Mouse (Mus musculus): ENCODE results near the gene Mybbp1a. TPM values are rescaled to one million over a fixed set of nuclear protein-coding genes. Genes with fewer than 3 reads are reported as not detected.

Mybbp1a gene
- polyA plus RNA-seq, 1 experiment from 2014 or later, result 111 TPM

DNA sequence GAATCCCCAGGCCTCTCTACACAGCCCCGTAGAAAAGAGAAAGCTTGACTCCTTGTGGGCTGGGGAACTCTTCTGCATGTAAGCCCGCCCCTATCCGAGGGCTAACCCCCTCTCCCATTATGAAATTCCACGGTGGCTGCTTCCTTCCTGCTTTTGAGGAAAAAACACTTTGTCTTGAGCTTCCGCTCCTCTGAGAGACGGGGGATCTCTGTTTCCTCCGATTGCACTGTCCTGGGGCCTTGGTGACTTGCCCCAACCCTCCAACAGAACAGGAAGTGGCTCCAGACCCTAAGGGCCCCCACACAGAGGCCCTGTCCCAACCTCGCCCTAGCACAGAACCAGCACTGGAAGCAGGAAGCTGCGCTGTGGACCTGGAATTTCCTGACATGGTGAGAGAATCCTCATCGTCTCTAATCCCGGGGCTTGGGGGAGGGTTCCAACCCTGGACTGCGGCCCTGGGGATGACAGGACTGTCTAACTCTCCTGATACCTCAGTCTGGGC, 16.9 kb downstream of the Mybbp1a start:
- Histone ChIP-seq H3K27me3 (replicated peaks) (no peaks in the 10 kb centered on the region), H3K9ac (no peak overlapping the region), H3K27ac (no peak overlapping the region), H3K36me3 (peaks cover 14% of the 10 kb centered on the region), H3K4me3 (no peak overlapping the region), H3K9me3 (no peaks in the 10 kb centered on the region), H3K4me2 (replicated peaks) (no peak overlapping the region), H3K4me1 (peaks cover 11% of the 10 kb centered on the region)
- 79% methylated on average over 12 of the region's 12 CpGs for WGBS
- no peak for ATAC-seq (ENCODE audit: low FRiP score, low read depth)

DNA sequence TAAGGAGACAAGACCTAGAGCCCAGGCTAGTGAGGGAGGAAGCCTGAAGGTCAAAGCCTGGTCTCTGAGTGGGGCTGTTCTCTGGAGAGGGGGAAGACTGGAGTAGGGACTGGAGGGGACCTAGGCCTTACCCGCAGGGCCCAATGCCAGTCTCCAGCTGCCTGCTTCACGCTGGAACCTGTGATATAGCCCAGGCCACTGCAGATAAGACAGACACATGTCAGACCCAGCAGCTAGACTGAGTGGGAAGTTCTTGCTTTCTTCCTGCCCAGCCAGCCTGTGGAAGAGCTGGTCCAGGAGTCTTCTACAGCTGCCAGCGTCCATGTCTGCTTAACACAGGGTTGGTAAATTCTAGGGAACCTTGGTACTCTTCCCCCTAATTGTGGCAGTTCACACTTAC, 17.3 kb downstream of the Mybbp1a start:
- H3K36me3 ChIP-seq, result peaks cover 12% of the 10 kb centered on the region
- no peaks in the 10 kb centered on the region for H3K9me3 ChIP-seq
- no peak overlapping the region for H3K4me2 ChIP-seq (replicated peaks)
- peaks cover 11% of the 10 kb centered on the region for H3K4me1 ChIP-seq
- whole genome bisulfite sequencing, result 70% methylated on average over 3 of the region's 3 CpGs
- no peak overlapping the region for H3K27ac ChIP-seq
- H3K27me3 ChIP-seq (replicated peaks), result no peaks in the 10 kb centered on the region
- no peak for ATAC-seq (ENCODE audit: low FRiP score, low read depth)
- H3K9ac ChIP-seq, result no peak overlapping the region
- no peak overlapping the region for H3K4me3 ChIP-seq

DNA sequence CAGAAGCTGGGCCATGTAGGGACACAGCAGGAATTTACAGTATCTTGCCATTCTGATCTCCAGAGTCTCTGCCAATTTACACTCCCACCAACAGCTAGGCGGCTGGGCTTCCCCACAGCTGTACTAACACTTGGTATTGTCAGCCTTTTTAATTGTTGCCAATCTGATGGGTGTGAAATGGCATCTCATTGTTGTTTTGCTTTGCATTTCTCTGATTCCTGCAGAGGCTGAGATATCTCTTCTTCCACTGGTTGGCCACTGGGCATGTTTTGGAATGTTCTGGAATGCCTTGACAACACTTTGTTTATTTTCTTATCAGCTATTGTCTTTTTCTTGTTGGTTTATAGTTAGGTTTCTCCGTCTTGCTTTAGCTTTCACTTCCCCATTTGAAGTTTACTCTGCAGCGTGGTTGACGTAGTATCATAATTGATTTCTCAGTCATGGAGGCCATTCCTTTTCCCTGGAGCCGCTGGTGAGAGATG, 20.4 kb downstream of the Mybbp1a start:
- H3K4me3 ChIP-seq, result no peak overlapping the region
- WGBS, result 54% methylated on average over 5 of the region's 5 CpGs
- H3K9ac ChIP-seq, result no peak overlapping the region
- no peak overlapping the region for H3K4me2 ChIP-seq (replicated peaks)
- H3K36me3 ChIP-seq, result peaks cover 6% of the 10 kb centered on the region
- peaks cover 7% of the 10 kb centered on the region for H3K4me1 ChIP-seq
- ATAC-seq (ENCODE audit: low FRiP score, low read depth), result no peak
- no peaks in the 10 kb centered on the region for H3K27me3 ChIP-seq (replicated peaks)
- H3K9me3 ChIP-seq, result no peaks in the 10 kb centered on the region
- H3K27ac ChIP-seq, result no peak overlapping the region

DNA sequence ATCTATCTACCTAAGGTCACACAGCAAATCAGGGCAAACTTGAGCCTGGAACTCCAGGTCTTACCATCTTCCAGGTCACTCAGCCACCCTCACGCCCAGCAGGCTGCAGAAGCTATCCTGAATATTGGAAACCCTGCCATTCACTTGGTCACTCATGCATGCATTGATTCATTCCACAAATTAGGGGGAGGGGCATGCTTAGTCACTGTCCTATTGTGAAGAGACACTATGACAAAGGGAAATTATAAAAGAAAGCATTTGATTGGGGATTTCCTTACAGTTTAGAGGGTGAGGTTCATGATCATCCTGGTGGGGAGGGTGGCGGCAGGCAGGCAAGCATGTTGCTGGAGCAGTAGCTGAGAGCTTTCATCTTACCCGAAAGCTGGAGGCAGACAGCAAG, 23.7 kb downstream of the Mybbp1a start:
- H3K27me3 ChIP-seq (replicated peaks), result no peaks in the 10 kb centered on the region
- ATAC-seq (ENCODE audit: low FRiP score, low read depth), result no peak
- H3K36me3 ChIP-seq, result no peaks in the 10 kb centered on the region
- H3K4me3 ChIP-seq, result no peak overlapping the region
- no peak overlapping the region for H3K27ac ChIP-seq
- no peak overlapping the region for H3K4me2 ChIP-seq (replicated peaks)
- peaks cover 18% of the 10 kb centered on the region for H3K4me1 ChIP-seq
- H3K9me3 ChIP-seq, result no peaks in the 10 kb centered on the region
- 72% methylated on average over 3 of the region's 3 CpGs for WGBS
- H3K9ac ChIP-seq, result no peak overlapping the region

DNA sequence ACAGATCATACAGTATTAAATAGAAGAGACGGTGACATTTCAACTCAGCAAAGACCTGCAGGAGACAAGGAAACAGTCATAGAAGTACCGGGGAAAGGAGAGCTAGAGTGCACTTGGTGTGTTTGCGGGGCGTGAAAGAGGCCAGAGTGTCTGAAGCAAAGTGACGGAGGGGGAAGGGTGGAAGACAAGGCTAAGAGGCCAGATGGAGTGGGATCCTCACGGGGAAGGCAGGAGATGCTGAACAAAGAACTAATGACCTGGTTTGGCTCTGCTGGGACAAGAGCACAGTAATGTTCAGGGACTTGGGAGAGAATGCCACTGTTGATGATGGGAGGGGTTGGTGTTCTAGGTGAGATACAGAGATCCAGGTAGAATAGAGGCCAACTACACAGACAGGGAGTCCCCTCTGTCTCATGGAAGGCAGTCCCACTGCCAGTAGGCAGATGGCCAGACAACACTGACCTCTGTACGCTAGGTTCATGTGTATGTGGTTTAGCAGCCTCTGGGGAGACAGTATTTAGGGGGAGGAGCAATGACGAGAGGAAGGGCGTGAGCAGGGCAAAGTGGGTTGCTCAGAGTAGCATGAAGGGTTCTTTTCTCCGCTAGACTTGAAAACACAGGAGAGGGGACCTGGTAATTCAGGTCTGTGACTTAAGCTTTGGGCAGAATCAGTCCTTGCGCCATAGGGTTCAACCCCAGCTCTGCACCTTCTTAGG, 25.0 kb downstream of the Mybbp1a start:
- Histone ChIP-seq H3K27ac (no peak overlapping the region), H3K4me3 (no peak overlapping the region), H3K27me3 (replicated peaks) (no peaks in the 10 kb centered on the region), H3K4me1 (peaks cover 18% of the 10 kb centered on the region), H3K9me3 (no peaks in the 10 kb centered on the region), H3K9ac (no peak overlapping the region), H3K36me3 (no peaks in the 10 kb centered on the region), H3K4me2 (replicated peaks) (no peak overlapping the region)
- WGBS, result 57% methylated on average over 11 of the region's 11 CpGs
- ATAC-seq (ENCODE audit: low FRiP score, low read depth), result no peak

DNA sequence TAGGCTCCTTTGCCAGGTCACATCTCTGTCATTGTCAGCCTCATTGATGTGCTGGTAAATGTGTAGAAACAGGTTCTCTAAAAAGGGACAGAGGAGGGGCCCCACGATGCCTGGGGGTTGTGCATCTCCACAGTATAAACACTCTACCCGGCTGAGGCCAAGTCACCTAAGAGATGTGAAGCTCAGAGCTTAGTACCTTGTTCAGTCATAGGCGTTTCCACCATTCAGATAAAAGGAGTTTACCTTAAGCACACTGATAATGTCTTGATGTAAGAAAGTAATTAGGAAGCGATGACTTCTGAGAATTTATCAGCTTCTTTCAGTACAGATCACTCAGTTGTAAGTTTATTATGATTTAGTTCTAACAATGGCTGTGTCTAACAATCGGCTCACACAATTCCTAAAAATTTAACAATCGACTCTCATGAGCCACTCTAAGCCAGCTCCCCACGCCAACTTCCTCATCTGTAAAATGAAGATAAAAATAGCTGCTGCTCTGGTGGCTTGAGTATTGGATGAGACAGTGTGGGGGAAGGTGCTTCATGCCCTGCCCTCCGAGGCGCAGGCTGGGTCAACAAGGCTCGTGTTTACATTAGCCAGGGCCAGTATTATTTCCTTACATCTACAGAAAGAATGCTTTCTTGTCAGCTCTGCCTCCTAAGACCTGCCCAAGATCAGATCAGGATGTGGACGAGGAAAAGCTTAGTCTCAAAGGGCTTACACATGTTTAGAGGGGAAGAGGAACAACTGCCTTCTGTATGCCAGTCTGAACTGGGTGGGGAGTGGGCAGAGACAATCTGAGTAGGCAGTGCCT, 25.7 kb downstream of the Mybbp1a start:
- WGBS, result 71% methylated on average over 11 of the region's 11 CpGs
- Histone ChIP-seq H3K4me1 (peaks cover 18% of the 10 kb centered on the region), H3K27me3 (replicated peaks) (no peaks in the 10 kb centered on the region), H3K9ac (no peak overlapping the region), H3K4me2 (replicated peaks) (no peak overlapping the region), H3K36me3 (no peaks in the 10 kb centered on the region), H3K4me3 (no peak overlapping the region), H3K27ac (0 out of 2 replicates have a peak overlapping the region, but pooled peaks have one; percentile 6), H3K9me3 (no peaks in the 10 kb centered on the region)
- ATAC-seq (ENCODE audit: low FRiP score, low read depth), result no peak

DNA sequence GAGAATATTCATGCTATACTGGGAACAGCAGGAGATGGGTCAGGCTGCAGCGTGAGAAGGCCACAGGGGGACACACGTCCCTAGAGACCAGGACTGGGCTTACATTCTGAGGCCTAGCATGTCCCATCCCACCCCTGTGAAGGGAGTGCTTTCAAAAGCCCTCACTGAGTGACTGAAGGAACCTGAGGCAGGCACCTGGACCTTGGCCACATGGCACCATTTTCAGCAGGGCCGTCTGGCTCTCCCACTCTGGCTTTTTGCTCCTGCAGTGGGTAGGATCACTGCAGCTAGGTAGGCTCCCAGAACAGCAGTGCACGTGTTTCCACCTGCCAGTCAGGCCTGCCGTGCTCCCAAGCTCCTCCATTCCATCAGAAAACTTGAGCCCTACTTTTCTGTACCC, 27.4 kb downstream of the Mybbp1a start:
- no peak overlapping the region for H3K4me3 ChIP-seq
- ATAC-seq (ENCODE audit: low FRiP score, low read depth), result no peak
- no peak overlapping the region for H3K4me2 ChIP-seq (replicated peaks)
- H3K9ac ChIP-seq, result no peak overlapping the region
- H3K4me1 ChIP-seq, result peaks cover 18% of the 10 kb centered on the region
- WGBS, result 75% methylated on average over 5 of the region's 5 CpGs
- no peaks in the 10 kb centered on the region for H3K9me3 ChIP-seq
- no peak overlapping the region for H3K27ac ChIP-seq
- H3K27me3 ChIP-seq (replicated peaks), result no peaks in the 10 kb centered on the region
- H3K36me3 ChIP-seq, result 0 out of 2 replicates have a peak, but pooled peaks cover 5% of the 10 kb centered on the region

DNA sequence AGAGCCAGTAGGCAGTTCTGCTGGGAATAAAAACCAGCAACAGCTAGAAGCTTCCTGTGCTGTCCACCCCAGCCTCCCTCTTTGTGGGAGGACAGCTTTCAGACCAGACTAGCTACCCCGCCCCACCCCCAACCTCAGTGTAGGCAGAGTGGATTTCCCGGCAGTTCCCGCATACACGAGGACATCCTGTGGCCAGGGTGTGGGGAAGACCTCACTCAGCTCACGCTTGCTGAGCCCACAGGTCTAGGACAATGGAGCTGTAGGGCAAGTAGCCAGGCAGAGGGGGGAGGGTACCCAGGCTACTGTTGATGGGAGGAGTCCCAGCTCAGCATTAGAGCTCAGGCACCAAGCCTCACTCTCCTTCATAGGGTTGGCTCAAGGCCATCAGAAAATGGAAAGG, 28.1 kb downstream of the Mybbp1a start:
- H3K27ac ChIP-seq, result no peak overlapping the region
- 33% methylated on average over 5 of the region's 5 CpGs for WGBS

DNA sequence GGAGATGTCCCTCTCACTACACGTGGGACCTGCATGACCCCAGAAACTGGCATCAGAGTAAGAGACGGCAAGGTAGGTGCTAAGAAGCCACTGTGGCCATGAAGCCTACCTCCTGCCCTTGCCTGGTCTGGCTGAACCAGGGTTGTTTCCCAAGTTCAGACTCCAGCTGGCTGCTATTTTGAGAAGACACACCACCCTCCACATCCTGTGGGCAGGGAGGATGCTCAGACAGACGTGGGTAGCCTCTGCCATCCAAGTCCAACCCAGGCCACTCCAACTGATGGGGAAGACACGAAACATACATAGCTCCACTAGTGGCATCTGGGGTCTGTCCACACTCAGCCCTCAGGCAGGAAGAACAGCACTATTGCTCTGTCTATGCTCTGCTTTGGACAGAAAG, 28.8 kb downstream of the Mybbp1a start:
- no peak overlapping the region for H3K4me2 ChIP-seq (replicated peaks)
- H3K36me3 ChIP-seq, result 0 out of 2 replicates have a peak, but pooled peaks cover 8% of the 10 kb centered on the region
- no peaks in the 10 kb centered on the region for H3K27me3 ChIP-seq (replicated peaks)
- H3K9ac ChIP-seq, result no peak overlapping the region
- H3K9me3 ChIP-seq, result no peaks in the 10 kb centered on the region
- H3K27ac ChIP-seq, result no peak overlapping the region
- H3K4me1 ChIP-seq, result peaks cover 18% of the 10 kb centered on the region
- WGBS, result 73% methylated on average over 4 of the region's 4 CpGs
- H3K4me3 ChIP-seq, result no peak overlapping the region
- ATAC-seq (ENCODE audit: low FRiP score, low read depth), result no peak

More for the DNA sequence above, 28.1 kb downstream of the Mybbp1a start:
- Histone ChIP-seq H3K4me3 (no peak overlapping the region), H3K9ac (no peak overlapping the region), H3K36me3 (0 out of 2 replicates have a peak, but pooled peaks cover 8% of the 10 kb centered on the region), H3K27me3 (replicated peaks) (no peaks in the 10 kb centered on the region), H3K4me2 (replicated peaks) (no peak overlapping the region), H3K4me1 (peaks cover 18% of the 10 kb centered on the region), H3K9me3 (no peaks in the 10 kb centered on the region)
- no peak for ATAC-seq (ENCODE audit: low FRiP score, low read depth)

DNA sequence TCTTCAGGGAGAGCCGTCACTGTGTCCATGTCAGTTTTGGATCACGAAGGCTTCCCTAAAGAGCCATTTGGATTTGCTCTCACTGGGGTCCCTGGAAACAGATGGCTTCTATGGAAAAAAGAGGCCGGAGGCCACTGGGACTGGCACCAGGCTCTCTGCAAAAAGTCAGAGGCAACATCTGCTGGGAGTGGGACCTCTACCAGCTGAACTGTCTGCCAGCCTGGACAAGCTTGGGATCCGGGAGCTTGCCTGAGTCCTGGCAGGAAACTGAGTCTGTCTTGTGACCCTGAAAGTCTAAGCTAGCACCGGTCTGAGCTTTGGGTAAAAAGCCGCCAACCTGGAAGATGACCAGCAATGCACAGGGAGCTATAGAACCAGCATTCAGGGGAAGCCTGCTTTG, 30.2 kb downstream of the Mybbp1a start:
- no peaks in the 10 kb centered on the region for H3K27me3 ChIP-seq (replicated peaks)
- 84% methylated on average over 6 of the region's 6 CpGs for WGBS
- peaks cover 12% of the 10 kb centered on the region for H3K4me1 ChIP-seq
- no peak overlapping the region for H3K4me2 ChIP-seq (replicated peaks)
- H3K9ac ChIP-seq, result no peak overlapping the region
- no peak for ATAC-seq (ENCODE audit: low FRiP score, low read depth)
- no peak overlapping the region for H3K4me3 ChIP-seq
- H3K9me3 ChIP-seq, result no peaks in the 10 kb centered on the region
- no peak overlapping the region for H3K27ac ChIP-seq
- 0 out of 2 replicates have a peak, but pooled peaks cover 8% of the 10 kb centered on the region for H3K36me3 ChIP-seq

DNA sequence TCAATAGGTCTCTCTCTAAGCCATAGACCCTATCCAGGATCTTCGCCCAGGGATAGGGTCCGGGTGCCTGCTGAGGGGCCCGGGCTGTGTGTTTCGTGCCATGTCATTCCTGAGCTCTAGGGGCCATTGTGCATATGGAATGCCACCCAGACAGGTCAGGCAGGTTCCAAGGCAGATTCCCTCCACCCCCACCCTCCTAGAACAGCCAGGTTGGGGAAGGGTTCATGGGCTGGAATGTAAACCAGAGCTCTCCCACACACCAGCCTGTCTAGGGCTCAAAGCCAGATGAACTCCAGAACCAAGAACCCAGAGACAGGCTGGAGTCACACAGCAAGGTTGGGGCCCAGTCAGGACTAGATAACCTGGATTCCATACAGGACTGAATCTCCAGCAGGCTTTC, 32.4 kb downstream of the Mybbp1a start:
- Histone ChIP-seq H3K4me1 (peaks cover 17% of the 10 kb centered on the region), H3K9ac (no peak overlapping the region), H3K4me2 (replicated peaks) (no peak overlapping the region), H3K4me3 (no peak overlapping the region), H3K27ac (no peak overlapping the region), H3K36me3 (0 out of 2 replicates have a peak, but pooled peaks cover 8% of the 10 kb centered on the region), H3K27me3 (replicated peaks) (no peaks in the 10 kb centered on the region), H3K9me3 (no peaks in the 10 kb centered on the region)
- no peak for ATAC-seq (ENCODE audit: low FRiP score, low read depth)
- WGBS, result 82% methylated on average over 4 of the region's 4 CpGs

DNA sequence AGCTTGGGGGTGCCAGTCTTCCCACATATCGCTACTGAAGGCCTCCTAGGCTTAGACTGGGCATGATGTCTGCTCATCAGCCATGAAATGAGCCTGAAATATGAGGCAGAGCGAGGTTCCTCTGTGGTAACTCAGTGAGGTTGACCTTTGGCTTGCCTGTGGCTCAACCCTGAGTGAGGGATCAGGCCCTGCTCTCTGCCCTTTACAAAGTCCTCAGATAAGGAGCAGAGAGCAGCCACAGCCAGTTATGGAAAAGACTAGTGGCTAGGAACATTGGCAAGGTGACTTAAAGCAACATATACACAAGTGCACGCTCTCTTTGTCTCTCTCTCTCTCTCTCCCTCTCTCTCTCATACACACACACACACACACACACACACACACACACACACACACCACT, 33.8 kb downstream of the Mybbp1a start:
- ATAC-seq (ENCODE audit: low FRiP score, low read depth), result no peak
- no peak overlapping the region for H3K4me3 ChIP-seq
- no peaks in the 10 kb centered on the region for H3K27me3 ChIP-seq (replicated peaks)
- no peak overlapping the region for H3K4me2 ChIP-seq (replicated peaks)
- H3K9me3 ChIP-seq, result no peaks in the 10 kb centered on the region
- H3K4me1 ChIP-seq, result peaks cover 12% of the 10 kb centered on the region
- WGBS, result 72% methylated on average over 3 of the region's 3 CpGs
- H3K9ac ChIP-seq, result no peak overlapping the region
- 0 out of 2 replicates have a peak, but pooled peaks cover 8% of the 10 kb centered on the region for H3K36me3 ChIP-seq
- no peak overlapping the region for H3K27ac ChIP-seq
